Mouse (Mus musculus): Measurements from ENCODE around the gene Rnf4. TPM values are rescaled to one million over a fixed set of nuclear protein-coding genes. Genes with fewer than 3 reads are reported as not detected.

Rnf4 gene
- polyA plus RNA-seq, 1 experiment, result 167 TPM

DNA sequence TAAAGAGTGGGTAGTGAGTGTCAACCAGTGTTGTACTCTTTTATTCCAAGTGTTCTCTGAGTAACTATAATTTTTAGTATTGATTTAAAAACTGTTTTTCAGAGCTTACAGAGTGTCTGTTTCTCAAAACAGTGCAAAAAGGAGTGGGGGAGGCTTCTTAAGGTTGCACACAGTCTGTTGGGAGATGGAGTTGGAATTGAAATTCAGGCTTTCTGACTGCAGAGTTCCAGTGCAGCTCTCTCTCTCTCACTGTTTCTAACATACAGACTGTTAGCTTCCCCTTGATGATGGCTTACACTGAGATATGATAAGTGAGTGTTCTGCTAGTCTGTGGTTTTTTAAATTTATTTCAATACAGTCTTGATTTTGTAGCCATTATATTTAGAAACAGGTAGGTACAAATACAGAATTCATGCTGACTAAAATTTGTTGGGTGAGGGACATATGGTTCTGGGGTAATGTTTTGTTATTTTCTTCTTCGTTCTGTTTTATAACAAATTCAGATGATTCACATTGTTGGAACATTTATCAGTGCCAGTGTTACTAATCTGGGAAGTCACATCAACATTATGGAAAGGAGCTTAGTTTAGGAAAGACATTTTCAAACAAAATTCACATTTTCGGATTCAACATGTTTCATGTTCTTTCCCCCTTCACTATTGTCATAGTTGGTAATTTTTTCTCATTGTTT is 59.9 kb downstream of the Rnf4 start:
- TF ChIP-seq CTCF (IDR thresholded peaks at IDR 0.05; ENCODE audit: borderline replicate concordance, insufficient read depth, low read length) (no peak), POLR2A (IDR thresholded peaks at IDR 0.05; ENCODE audit: low read depth, low read length) (no peak)
- H3K27ac ChIP-seq (ENCODE audit: insufficient read depth, low read length), result no peak overlapping the region
- H3K4me3 ChIP-seq (ENCODE audit: insufficient read depth, low read length), result no peak overlapping the region
- no peaks in the 10 kb centered on the region; the same call in 1 of the 2 replicates for H3K4me1 ChIP-seq (ENCODE audit: control insufficient read depth, insufficient read depth, low read length)

DNA sequence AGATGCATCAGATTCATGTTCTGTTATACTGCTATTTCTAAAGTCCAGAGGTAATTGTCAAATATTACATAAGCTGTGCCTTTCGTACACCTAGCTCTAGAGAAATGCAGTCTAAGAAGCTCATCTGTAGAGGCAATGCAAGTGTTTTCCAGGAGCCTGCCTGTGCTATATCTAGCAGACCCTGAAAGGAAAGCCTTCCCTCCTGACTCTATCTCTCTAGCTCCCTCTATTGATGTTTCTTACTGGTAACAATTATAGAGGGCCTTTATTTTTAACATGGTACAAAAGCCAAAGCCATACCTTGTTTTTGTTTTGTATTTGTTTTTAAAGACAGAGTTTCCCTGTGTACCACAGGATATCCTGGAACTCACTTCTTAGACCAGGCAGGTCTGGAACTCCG is 61.8 kb downstream of the Rnf4 start:
- Histone ChIP-seq H3K4me3 (ENCODE audit: insufficient read depth, low read length) (no peak overlapping the region), H3K27ac (ENCODE audit: insufficient read depth, low read length) (no peak overlapping the region), H3K4me1 (ENCODE audit: control insufficient read depth, insufficient read depth, low read length) (no peaks in the 10 kb centered on the region; the same call in 1 of the 2 replicates)
- TF ChIP-seq CTCF (IDR thresholded peaks at IDR 0.05; ENCODE audit: borderline replicate concordance, insufficient read depth, low read length) (no peak), POLR2A (IDR thresholded peaks at IDR 0.05; ENCODE audit: low read depth, low read length) (no peak)

DNA sequence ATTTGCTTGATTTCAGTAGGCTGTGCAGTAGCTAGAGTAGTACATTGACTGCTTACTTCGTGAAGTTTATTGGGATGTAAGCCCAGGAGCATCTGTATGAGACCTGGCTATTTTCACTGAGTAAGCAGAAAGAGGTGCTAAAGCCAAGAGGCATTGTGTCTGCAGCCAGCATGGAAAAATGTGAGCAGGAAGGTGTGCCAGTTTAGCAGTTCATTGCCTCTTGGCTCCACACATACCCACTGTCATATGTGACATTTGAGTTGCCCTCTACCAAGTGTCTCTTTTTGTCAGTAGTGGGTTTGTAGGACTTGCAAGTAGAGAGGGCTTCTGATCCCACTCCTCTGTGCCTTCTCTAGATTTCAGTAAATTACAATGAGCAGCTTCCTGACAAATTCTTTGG is 62.2 kb downstream of the Rnf4 start:
- Histone ChIP-seq H3K27ac (ENCODE audit: insufficient read depth, low read length) (no peak overlapping the region), H3K4me1 (ENCODE audit: control insufficient read depth, insufficient read depth, low read length) (no peaks in the 10 kb centered on the region; the same call in 1 of the 2 replicates), H3K4me3 (ENCODE audit: insufficient read depth, low read length) (no peak overlapping the region)
- TF ChIP-seq POLR2A (IDR thresholded peaks at IDR 0.05; ENCODE audit: low read depth, low read length) (no peak), CTCF (IDR thresholded peaks at IDR 0.05; ENCODE audit: borderline replicate concordance, insufficient read depth, low read length) (no peak)

Other genes starting within 250 kb of the Rnf4 start
- 0.48 and 0.61 TPM in 2 replicates for gene Poln, start 166.8 kb upstream of the Rnf4 start, polyA plus RNA-seq (2011; ENCODE audit: insufficient read length, low read depth, missing spikeins)
- gene Haus3, start 166.8 kb upstream of the Rnf4 start, polyA plus RNA-seq (2011; ENCODE audit: insufficient read length, low read depth, missing spikeins), result 19.3 and 31.2 TPM in 2 replicates
- 67.2 and 69.7 TPM in 2 replicates for gene Mxd4, start 148.6 kb upstream of the Rnf4 start, polyA plus RNA-seq (2011; ENCODE audit: insufficient read length, low read depth, missing spikeins)
- gene Zfyve28, start 47.8 kb upstream of the Rnf4 start, polyA plus RNA-seq (2011; ENCODE audit: insufficient read length, low read depth, missing spikeins), result 0.62 and 1.0 TPM in 2 replicates
- gene Cfap99, start 47.7 kb upstream of the Rnf4 start, polyA plus RNA-seq (2011; ENCODE audit: insufficient read length, low read depth, missing spikeins), result not detected in 2 replicates
- gene Fam193a, start 33.6 kb downstream of the Rnf4 start, polyA plus RNA-seq (2011; ENCODE audit: insufficient read length, low read depth, missing spikeins), result 32.9 and 39.7 TPM in 2 replicates
- gene Tnip2, start 177.7 kb downstream of the Rnf4 start, polyA plus RNA-seq (2011; ENCODE audit: insufficient read length, low read depth, missing spikeins), result 12.5 and 13.9 TPM in 2 replicates
- gene Sh3bp2, start 189.5 kb downstream of the Rnf4 start, polyA plus RNA-seq (2011; ENCODE audit: insufficient read length, low read depth, missing spikeins), result 5.4 and 7.1 TPM in 2 replicates
- gene Add1, start 237.4 kb downstream of the Rnf4 start, polyA plus RNA-seq (2011; ENCODE audit: insufficient read length, low read depth, missing spikeins), result 189 and 191 TPM in 2 replicates